19 mouse cellular contexts compared by ENCODE assay signal in genomic region chr2:59852916-59853315, GRCm38 (mm10). TPM values are rescaled to one million over a fixed set of nuclear protein-coding genes. Genes with fewer than 3 reads are reported as not detected.
DNase-seq lines count a peak whose midpoint lies in the region; ATAC-seq lines count a peak whose summit lies in the region.
"Had no signal": no experiment of that assay in that cellular context is flagged by ENCODE, and none has a peak within 500 bp of the region (broad histone marks: within the 10 kb centered on the region; RNA-seq: fewer than 3 reads in every experiment).

No protein-coding gene starts in this region.

- no peak overlapping the region for H3K4me3 ChIP-seq in hindbrain, embryonic 12.5 days
- no peak overlapping the region for H3K4me3 ChIP-seq in hindbrain, embryonic 16.5 days (ENCODE audit: low read length)
- H3K4me3 ChIP-seq in embryonic facial prominence, embryonic 10.5 days: no peak overlapping the region
- H3K4me3 ChIP-seq in neural tube, embryonic 15.5 days (replicated peaks): no peak overlapping the region
- H3K4me3 ChIP-seq: embryonic facial prominence, embryonic 12.5 days; heart, adult 2 months; heart, embryonic 12.5 days; hindbrain, embryonic 10.5 days; hindbrain, embryonic 15.5 days had no signal

- H3K27me3 ChIP-seq in hindbrain, embryonic 12.5 days: no peaks in the 10 kb centered on the region
- no peaks in the 10 kb centered on the region for H3K27me3 ChIP-seq in hindbrain, embryonic 16.5 days (replicated peaks; ENCODE audit: control insufficient read depth, insufficient read depth, low read length)
- H3K27me3 ChIP-seq in embryonic facial prominence, embryonic 10.5 days (replicated peaks; ENCODE audit: low read depth, poor library complexity, severe bottlenecking): no peaks in the 10 kb centered on the region
- no peaks in the 10 kb centered on the region for H3K27me3 ChIP-seq in neural tube, embryonic 15.5 days (replicated peaks)
- H3K27me3 ChIP-seq: embryonic facial prominence, embryonic 12.5 days; heart, embryonic 12.5 days; hindbrain, embryonic 15.5 days had no signal

- H3K4me1 ChIP-seq in hindbrain, embryonic 12.5 days: 0 out of 2 replicates have a peak, but pooled peaks cover 2% of the 10 kb centered on the region
- H3K4me1 ChIP-seq in hindbrain, embryonic 16.5 days (ENCODE audit: control insufficient read depth, insufficient read depth, low read depth, low read length): no peaks in the 10 kb centered on the region
- no peaks in the 10 kb centered on the region; the same call in 1 of the 2 replicates for H3K4me1 ChIP-seq in embryonic facial prominence, embryonic 10.5 days
- H3K4me1 ChIP-seq in neural tube, embryonic 15.5 days: no peaks in the 10 kb centered on the region
- H3K4me1 ChIP-seq: embryonic facial prominence, embryonic 12.5 days; hindbrain, embryonic 15.5 days had no signal

- peak; percentile 30 to 37 for DNase-seq in cerebellum, postnatal 14 days
- no peak for DNase-seq in cerebellum, adult 11-12 months
- no peak for DNase-seq in embryonic facial prominence, embryonic 10.5 days (ENCODE audit: low spot score)
- no peak for DNase-seq in thymus, postnatal 0 days (ENCODE audit: low spot score)
- DNase-seq: adrenal gland, postnatal 10 days; cerebellum, adult 11 months; cerebellum, adult 9-11 months; embryo, embryonic 11 days; gastrocnemius, postnatal 10 days; heart, adult 2 months had no signal

- 79% methylated on average over 11 of the region's 11 CpGs for WGBS in hindbrain, embryonic 12.5 days
- WGBS in hindbrain, embryonic 16.5 days: 65% methylated on average over 11 of the region's 11 CpGs
- WGBS in embryonic facial prominence, embryonic 10.5 days: 83% methylated on average over 11 of the region's 11 CpGs
- WGBS in neural tube, embryonic 15.5 days: 77% methylated on average over 11 of the region's 11 CpGs

- H3K27ac ChIP-seq in hindbrain, embryonic 12.5 days: no peak overlapping the region
- no peak overlapping the region for H3K27ac ChIP-seq in hindbrain, embryonic 16.5 days (ENCODE audit: low read depth, low read length)
- peak overlapping the region; percentile 2; the same call in 1 of the 2 replicates for H3K27ac ChIP-seq in embryonic facial prominence, embryonic 10.5 days (replicated peaks)
- no peak overlapping the region for H3K27ac ChIP-seq in neural tube, embryonic 15.5 days (replicated peaks)
- H3K27ac ChIP-seq: embryonic facial prominence, embryonic 12.5 days; heart, adult 2 months; hindbrain, embryonic 10.5 days; hindbrain, embryonic 15.5 days had no signal

- no peak overlapping the region for H3K9ac ChIP-seq in hindbrain, embryonic 12.5 days
- H3K9ac ChIP-seq in hindbrain, embryonic 16.5 days (ENCODE audit: low read depth, low read length): no peak overlapping the region
- H3K9ac ChIP-seq in neural tube, embryonic 15.5 days (replicated peaks): no peak overlapping the region
- H3K9ac ChIP-seq: embryonic facial prominence, embryonic 12.5 days; heart, embryonic 12.5 days; hindbrain, embryonic 15.5 days had no signal

- peaks cover 9% of the 10 kb centered on the region; the same call in 1 of the 2 replicates for H3K36me3 ChIP-seq in hindbrain, embryonic 12.5 days
- H3K36me3 ChIP-seq in hindbrain, embryonic 16.5 days (ENCODE audit: control insufficient read depth, insufficient read depth, low read length): no peaks in the 10 kb centered on the region
- peaks cover 26% of the 10 kb centered on the region for H3K36me3 ChIP-seq in embryonic facial prominence, embryonic 10.5 days (replicated peaks)
- H3K36me3 ChIP-seq in neural tube, embryonic 15.5 days: no peaks in the 10 kb centered on the region
- H3K36me3 ChIP-seq: hindbrain, embryonic 15.5 days had no signal

- H3K4me2 ChIP-seq in hindbrain, embryonic 12.5 days (replicated peaks): no peak overlapping the region
- H3K4me2 ChIP-seq in hindbrain, embryonic 16.5 days (ENCODE audit: low read length): no peak overlapping the region
- no peak overlapping the region for H3K4me2 ChIP-seq in neural tube, embryonic 15.5 days
- H3K4me2 ChIP-seq: embryonic facial prominence, embryonic 12.5 days; heart, embryonic 12.5 days; hindbrain, embryonic 15.5 days had no signal

- no peaks in the 10 kb centered on the region for H3K9me3 ChIP-seq in hindbrain, embryonic 12.5 days (replicated peaks)
- H3K9me3 ChIP-seq in hindbrain, embryonic 16.5 days (ENCODE audit: control insufficient read depth, low read length): no peaks in the 10 kb centered on the region
- no peaks in the 10 kb centered on the region for H3K9me3 ChIP-seq in embryonic facial prominence, embryonic 10.5 days
- no peaks in the 10 kb centered on the region for H3K9me3 ChIP-seq in neural tube, embryonic 15.5 days (replicated peaks)
- H3K9me3 ChIP-seq: embryonic facial prominence, embryonic 12.5 days; heart, embryonic 12.5 days; hindbrain, embryonic 10.5 days; hindbrain, embryonic 15.5 days had no signal

- ATAC-seq in hindbrain, embryonic 12.5 days (ENCODE audit: low FRiP score): 0 out of 2 replicates have a peak, but pooled peaks have one; percentile 52
- no peak for ATAC-seq in hindbrain, embryonic 16.5 days
- peak; percentile 38; the same call in 1 of the 2 replicates for ATAC-seq in neural tube, embryonic 15.5 days (ENCODE audit: low FRiP score)
- ATAC-seq: forebrain, embryonic 16.5 days; inflammation-experienced regulatory T-cells, adult 6 months had no signal

RNA-seq across cellular contexts. Expression of gene Wdsub1, which starts 29.5 kb away (rescaled TPM):
- polyA plus RNA-seq in hindbrain, embryonic 12.5 days (2016; fragmentation: Nextera tagmentation; extraction: Ambion mirVana): 17.4 and 21.7 TPM in 2 replicates
- 18.9 and 20.4 TPM in 2 replicates for polyA plus RNA-seq in hindbrain, embryonic 16.5 days (2015; fragmentation: Nextera tagmentation; extraction: Ambion mirVana)
- polyA plus RNA-seq in embryonic facial prominence, embryonic 10.5 days (2016; fragmentation: Nextera tagmentation; extraction: Ambion mirVana): 23.7 and 27.7 TPM in 2 replicates
- 15.9 and 20.0 TPM in 2 replicates for polyA plus RNA-seq in neural tube, embryonic 15.5 days (2015; fragmentation: Nextera tagmentation; extraction: Ambion mirVana)
- polyA plus RNA-seq in thymus, postnatal 0 days (2015; fragmentation: Nextera tagmentation; extraction: Ambion mirVana): 16.3 and 19.0 TPM in 2 replicates

Comparison
In these comparisons a context has a peak if more than half of its experiments do, and no peak if none do; other contexts are left out.
1. DNase-seq: peak in cerebellum, postnatal 14 days (2 of 2); none in cerebellum, adult 11-12 months (single experiment), embryonic facial prominence, embryonic 10.5 days (single experiment) and thymus, postnatal 0 days (single experiment).